Mouse (Mus musculus) erythroblast, embryonic 14.5 days (primary cell): ENCODE measurements around the gene Hmgb1.

Experiments used
- GATA1 ChIP-seq: IDR thresholded peaks from 2 replicates; pipeline ENCODE4 v1.6.1; 2012; ENCODE audit warnings: low read length, inconsistent platforms, mixed read lengths
- TAL1 ChIP-seq: IDR thresholded peaks from 3 replicates; pipeline ENCODE4 v1.6.1; 2012; ENCODE audit warnings: low read length, inconsistent platforms, mixed read lengths

- TF ChIP-seq TAL1: no peak
- no peak for TF ChIP-seq GATA1
Measured at GRCm38 (mm10) chr5:149037729-149038128, 146.6 kb downstream of the Hmgb1 start.
